Mouse (Mus musculus): ENCODE data around the gene Lmntd1. TPM values are rescaled to one million over a fixed set of nuclear protein-coding genes. Genes with fewer than 3 reads are reported as not detected.

Gene Lmntd1
- polyA plus RNA-seq, 1 experiment: 0.38 TPM

GRCm38 (mm10) chr6:145517002-145517401, 97.1 kb downstream of the Lmntd1 start:
- no peak for DNase-seq
- Histone ChIP-seq H3K36me3 (ENCODE audit: control insufficient read depth, insufficient read depth, low read length) (no peaks in the 10 kb centered on the region), H3K4me1 (replicated peaks; ENCODE audit: control insufficient read depth, insufficient read depth, low read length) (no peaks in the 10 kb centered on the region), H3K27me3 (ENCODE audit: control insufficient read depth, insufficient read depth, low read length) (no peaks in the 10 kb centered on the region), H3K27ac (ENCODE audit: control insufficient read depth, insufficient read depth, low read length) (no peak overlapping the region), H3K4me3 (ENCODE audit: control insufficient read depth, insufficient read depth, low read length) (no peak overlapping the region)
- 90% methylated on average over 10 of the region's 10 CpGs for WGBS
- TF ChIP-seq POLR2A (IDR thresholded peaks at IDR 0.05; ENCODE audit: control insufficient read depth, extremely low read depth, insufficient read depth, low read length, poor library complexity): no peak
- TF ChIP-seq CTCF (IDR thresholded peaks at IDR 0.05; ENCODE audit: borderline replicate concordance, control insufficient read depth, extremely low read depth, insufficient read depth, low read length, poor library complexity): no peak

- H3K36me3 ChIP-seq (ENCODE audit: control insufficient read depth, insufficient read depth, low read length): no peaks in the 10 kb centered on the region
- 73% methylated on average over 10 of the region's 10 CpGs for WGBS
- no peaks in the 10 kb centered on the region for H3K4me1 ChIP-seq (replicated peaks; ENCODE audit: control insufficient read depth, insufficient read depth, low read length)
- no peak for DNase-seq
- no peak for TF ChIP-seq CTCF (IDR thresholded peaks at IDR 0.05; ENCODE audit: borderline replicate concordance, control insufficient read depth, extremely low read depth, insufficient read depth, low read length, poor library complexity)
- no peak overlapping the region for H3K27ac ChIP-seq (ENCODE audit: control insufficient read depth, insufficient read depth, low read length)
- H3K4me3 ChIP-seq (ENCODE audit: control insufficient read depth, insufficient read depth, low read length): no peak overlapping the region
- H3K27me3 ChIP-seq (ENCODE audit: control insufficient read depth, insufficient read depth, low read length): no peaks in the 10 kb centered on the region
These were observed 98.1 kb downstream of the Lmntd1 start for GRCm38 (mm10) chr6:145515859-145516581.

- TF ChIP-seq POLR2A (IDR thresholded peaks at IDR 0.05; ENCODE audit: control insufficient read depth, extremely low read depth, insufficient read depth, low read length, poor library complexity) (no peak), CTCF (IDR thresholded peaks at IDR 0.05; ENCODE audit: borderline replicate concordance, control insufficient read depth, extremely low read depth, insufficient read depth, low read length, poor library complexity) (no peak)
- no peak overlapping the region for H3K4me3 ChIP-seq (ENCODE audit: control insufficient read depth, insufficient read depth, low read length)
- no peak for DNase-seq
- H3K36me3 ChIP-seq (ENCODE audit: control insufficient read depth, insufficient read depth, low read length): no peaks in the 10 kb centered on the region
- no peaks in the 10 kb centered on the region for H3K27me3 ChIP-seq (ENCODE audit: control insufficient read depth, insufficient read depth, low read length)
- no peaks in the 10 kb centered on the region for H3K4me1 ChIP-seq (replicated peaks; ENCODE audit: control insufficient read depth, insufficient read depth, low read length)
- WGBS: 94% methylated on average over 8 of the region's 8 CpGs
- H3K27ac ChIP-seq (ENCODE audit: control insufficient read depth, insufficient read depth, low read length): no peak overlapping the region
These were observed 102.9 kb downstream of the Lmntd1 start for GRCm38 (mm10) chr6:145511265-145511664.

GRCm38 (mm10) chr6:145508828-145509227, 105.3 kb downstream of the Lmntd1 start:
- Histone ChIP-seq H3K4me1 (replicated peaks; ENCODE audit: control insufficient read depth, insufficient read depth, low read length) (no peaks in the 10 kb centered on the region), H3K4me3 (ENCODE audit: control insufficient read depth, insufficient read depth, low read length) (no peak overlapping the region), H3K27me3 (ENCODE audit: control insufficient read depth, insufficient read depth, low read length) (no peaks in the 10 kb centered on the region), H3K36me3 (ENCODE audit: control insufficient read depth, insufficient read depth, low read length) (no peaks in the 10 kb centered on the region), H3K27ac (ENCODE audit: control insufficient read depth, insufficient read depth, low read length) (no peak overlapping the region)
- WGBS: 37% methylated on average over 12 of the region's 12 CpGs
- no peak for TF ChIP-seq POLR2A (IDR thresholded peaks at IDR 0.05; ENCODE audit: control insufficient read depth, extremely low read depth, insufficient read depth, low read length, poor library complexity)
- TF ChIP-seq CTCF (IDR thresholded peaks at IDR 0.05; ENCODE audit: borderline replicate concordance, control insufficient read depth, extremely low read depth, insufficient read depth, low read length, poor library complexity): no peak
- DNase-seq: no peak

- Histone ChIP-seq H3K27ac (ENCODE audit: control insufficient read depth, insufficient read depth, low read length) (no peak overlapping the region), H3K36me3 (ENCODE audit: control insufficient read depth, insufficient read depth, low read length) (no peaks in the 10 kb centered on the region), H3K4me1 (replicated peaks; ENCODE audit: control insufficient read depth, insufficient read depth, low read length) (no peaks in the 10 kb centered on the region), H3K27me3 (ENCODE audit: control insufficient read depth, insufficient read depth, low read length) (no peaks in the 10 kb centered on the region), H3K4me3 (ENCODE audit: control insufficient read depth, insufficient read depth, low read length) (no peak overlapping the region)
- DNase-seq: no peak
- 95% methylated on average over 7 of the region's 7 CpGs for WGBS
- no peak for TF ChIP-seq CTCF (IDR thresholded peaks at IDR 0.05; ENCODE audit: borderline replicate concordance, control insufficient read depth, extremely low read depth, insufficient read depth, low read length, poor library complexity)
- TF ChIP-seq POLR2A (IDR thresholded peaks at IDR 0.05; ENCODE audit: control insufficient read depth, extremely low read depth, insufficient read depth, low read length, poor library complexity): no peak
These were observed 112.4 kb downstream of the Lmntd1 start for GRCm38 (mm10) chr6:145501751-145502150.

GRCm38 (mm10) chr6:145499574-145500546, 114.3 kb downstream of the Lmntd1 start:
- no peaks in the 10 kb centered on the region for H3K4me1 ChIP-seq (replicated peaks; ENCODE audit: control insufficient read depth, insufficient read depth, low read length)
- TF ChIP-seq POLR2A (IDR thresholded peaks at IDR 0.05; ENCODE audit: control insufficient read depth, extremely low read depth, insufficient read depth, low read length, poor library complexity) (no peak), CTCF (IDR thresholded peaks at IDR 0.05; ENCODE audit: borderline replicate concordance, control insufficient read depth, extremely low read depth, insufficient read depth, low read length, poor library complexity) (no peak)
- 88% methylated on average over 19 of the region's 19 CpGs for WGBS
- H3K27ac ChIP-seq (ENCODE audit: control insufficient read depth, insufficient read depth, low read length): no peak overlapping the region
- no peak overlapping the region for H3K4me3 ChIP-seq (ENCODE audit: control insufficient read depth, insufficient read depth, low read length)
- H3K36me3 ChIP-seq (ENCODE audit: control insufficient read depth, insufficient read depth, low read length): no peaks in the 10 kb centered on the region
- H3K27me3 ChIP-seq (ENCODE audit: control insufficient read depth, insufficient read depth, low read length): no peaks in the 10 kb centered on the region
- DNase-seq: no peak
